Mouse (Mus musculus): ENCODE results near the gene Scgb1b18. TPM values are rescaled to one million over a fixed set of nuclear protein-coding genes. Genes with fewer than 3 reads are reported as not detected.
"Not testable (repeated sequence)": the region's sequence is repeated elsewhere in the genome, so short reads cannot be mapped to it uniquely, and the experiment has no call there.

Scgb1b18 gene
- total RNA-seq (2015), result not detected in 2 replicates
- total RNA-seq (2017), result not detected in 2 replicates

GRCm38 (mm10) chr7:33185268-33185667, at the start of gene Scgb1b18:
Gene Scgb1b18, plus strand, starts transcription at chr7:33185568.
- ATAC-seq (replicated peaks; ENCODE audit: poor library complexity), result not testable (repeated sequence)

- ATAC-seq (replicated peaks; ENCODE audit: poor library complexity), result not testable (repeated sequence)
Measured at GRCm38 (mm10) chr7:33173764-33174163, 11.6 kb upstream of the Scgb1b18 start, which contains the start of gene Scgb2b18. Gene Scgb2b18, minus strand, starts transcription at chr7:33173864.

Other genes with a start within 250 kb of the Scgb1b18 start
- gene Scgb2b17, start 129.0 kb upstream of the Scgb1b18 start, total RNA-seq (2015), result not detected in 2 replicates
- not detected in 2 replicates for gene Scgb2b17, start 129.0 kb upstream of the Scgb1b18 start, total RNA-seq (2017)
- not detected in 2 replicates for gene Scgb1b17, start 122.1 kb upstream of the Scgb1b18 start, total RNA-seq (2015)
- not detected in 2 replicates for gene Scgb1b17, start 122.1 kb upstream of the Scgb1b18 start, total RNA-seq (2017)
- not detected in 2 replicates for gene Scgb2b18, start 11.7 kb upstream of the Scgb1b18 start, total RNA-seq (2015)
- not detected in 2 replicates for gene Scgb2b18, start 11.7 kb upstream of the Scgb1b18 start, total RNA-seq (2017)
- not detected in 2 replicates for gene Scgb2b19, start 94.8 kb downstream of the Scgb1b18 start, total RNA-seq (2015)
- not detected in 2 replicates for gene Scgb2b19, start 94.8 kb downstream of the Scgb1b18 start, total RNA-seq (2017)
- gene Scgb1b19, start 101.7 kb downstream of the Scgb1b18 start, total RNA-seq (2015), result not detected in 2 replicates
- gene Scgb1b19, start 101.7 kb downstream of the Scgb1b18 start, total RNA-seq (2017), result not detected in 2 replicates
- not detected in 2 replicates for gene Scgb2b20, start 180.8 kb downstream of the Scgb1b18 start, total RNA-seq (2015)
- gene Scgb2b20, start 180.8 kb downstream of the Scgb1b18 start, total RNA-seq (2017), result not detected in 2 replicates
- gene Scgb1b20, start 187.7 kb downstream of the Scgb1b18 start, total RNA-seq (2015), result not detected in 2 replicates
- gene Scgb1b20, start 187.7 kb downstream of the Scgb1b18 start, total RNA-seq (2017), result not detected in 2 replicates

All from megakaryocyte progenitor cell, adult 5-6 weeks (primary cell).